Mouse (Mus musculus): Measurements from ENCODE around the gene Pknox1.
A peak's percentile ranks its signal among the peaks of the same experiment; 100 is the strongest.
"Not testable (repeated sequence)": the region's sequence is repeated elsewhere in the genome, so short reads cannot be mapped to it uniquely, and the experiment has no call there.

The Pknox1 gene

DNA sequence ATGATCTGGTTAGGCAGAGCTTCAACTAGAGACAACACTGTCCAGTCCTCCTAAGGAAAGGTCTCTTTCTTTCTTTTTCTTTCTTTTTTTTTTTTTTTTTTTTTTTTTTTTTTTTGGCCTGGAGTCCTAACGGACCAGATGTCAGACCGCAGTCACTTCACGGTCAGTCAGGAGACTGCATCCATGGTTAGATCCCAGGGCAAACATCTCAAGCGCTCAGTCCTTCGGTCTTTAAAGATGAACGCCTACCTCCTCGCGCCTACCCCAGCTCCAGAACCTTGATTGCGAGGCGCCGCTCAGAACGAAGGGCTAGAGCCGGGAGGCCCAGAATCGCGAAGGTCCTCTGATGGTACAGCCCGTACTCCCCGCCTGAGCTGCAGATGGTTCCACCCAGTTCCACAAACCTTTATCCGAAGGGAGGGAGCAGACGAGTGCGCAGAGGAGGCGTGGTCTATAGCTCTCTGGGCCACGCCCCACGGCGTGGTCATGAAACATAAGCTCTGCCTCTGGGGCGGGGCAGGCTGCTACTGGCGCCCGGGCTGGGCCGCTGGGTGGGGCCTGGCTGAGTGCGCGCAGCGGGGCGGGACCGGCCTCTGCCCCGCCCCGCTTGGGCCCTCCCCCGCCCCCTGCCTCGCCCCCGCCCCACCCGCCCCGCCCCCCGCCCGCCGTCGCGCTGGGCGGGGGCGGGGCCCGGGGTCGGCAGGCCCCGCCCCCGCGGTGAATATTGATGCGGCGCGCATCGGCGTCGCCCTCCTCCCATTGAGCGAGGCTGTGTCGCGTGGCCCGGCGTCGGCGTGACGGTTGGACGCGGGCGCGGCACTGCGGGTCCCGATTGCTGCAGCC is at the start of gene Pknox1:
TSS of gene Pknox1 (plus strand) at position 720 of the 843 bp plus-strand sequence.
- DNase-seq: peak; percentile 100

DNA sequence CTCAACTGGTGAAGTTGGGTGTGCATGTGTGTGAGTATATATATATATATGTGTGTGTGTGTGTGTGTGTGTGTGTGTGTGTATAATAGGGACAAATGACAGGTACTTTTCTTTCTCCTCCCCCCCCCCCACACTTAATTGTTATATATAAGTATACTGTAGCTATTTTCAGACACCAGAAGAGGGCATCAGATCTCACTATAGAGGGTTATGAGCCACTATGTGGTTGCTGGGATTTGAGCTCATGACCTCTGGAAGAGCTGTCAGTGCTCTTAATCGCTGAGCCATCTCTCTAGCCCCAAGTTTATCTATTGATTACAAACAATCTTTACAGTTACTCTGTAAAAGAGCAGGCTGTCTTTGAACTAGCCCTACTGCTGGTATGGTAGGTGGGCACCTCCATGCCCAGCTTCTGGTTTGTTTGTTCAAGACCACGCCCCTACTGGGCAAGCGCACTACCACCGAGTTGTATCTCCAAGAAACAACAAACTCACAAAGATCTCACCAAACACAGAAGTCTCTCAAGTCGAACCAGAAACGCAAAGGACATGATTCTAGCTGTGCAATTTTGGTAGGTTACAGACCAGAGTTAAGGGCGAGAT is 45.1 kb upstream of the Pknox1 start:
- DNase-seq: no peak

DNA sequence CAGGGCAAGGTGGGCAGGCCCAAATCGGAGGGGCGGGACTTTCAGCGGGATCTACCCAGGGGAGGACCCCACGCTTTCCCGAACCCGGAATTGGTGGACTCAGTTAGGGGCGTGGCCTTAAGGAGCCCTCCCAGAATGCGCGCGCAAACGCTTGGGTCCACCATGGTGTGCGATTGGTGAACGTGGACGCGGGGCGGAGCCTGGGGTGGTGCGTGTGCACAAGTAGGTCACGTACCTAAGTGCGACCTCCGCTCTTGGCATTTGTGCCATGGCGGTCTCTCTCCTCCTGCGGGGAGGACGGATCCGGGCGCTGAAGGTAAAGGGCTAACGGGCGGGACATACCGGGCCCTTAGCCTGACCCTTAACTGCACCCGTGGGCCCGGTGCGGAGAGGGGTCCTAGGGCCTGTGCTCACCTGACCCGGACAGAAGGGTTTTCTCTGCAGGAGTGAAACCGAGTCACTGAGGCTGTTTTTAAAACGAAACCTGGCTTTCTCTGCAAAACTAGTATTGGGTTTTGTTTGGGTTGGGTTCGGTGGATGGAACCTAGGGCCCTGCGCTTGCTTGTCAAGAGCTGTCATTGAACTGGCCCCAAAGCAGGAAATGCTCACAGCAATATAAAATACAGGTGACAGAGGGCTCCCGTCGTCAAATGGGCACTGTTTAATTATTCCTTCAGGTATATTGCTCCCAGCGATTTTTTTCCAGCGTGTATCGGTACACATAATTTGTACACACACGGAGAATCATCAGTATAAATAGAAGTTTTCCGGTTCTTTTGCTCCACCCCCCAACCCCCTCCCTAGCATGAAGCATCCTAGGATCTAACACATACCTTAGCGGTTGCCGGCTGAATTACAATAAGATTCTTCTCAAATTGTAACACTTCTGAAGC is 44.3 kb upstream of the Pknox1 start, which contains the start of the genes Wdr4 and Ndufv3:
TSS of gene Wdr4 (minus strand) at position 35 of the 893 bp plus-strand sequence.
TSS of gene Ndufv3 (plus strand) at position 170 of the 893 bp plus-strand sequence.
- peak; percentile 100 for DNase-seq

DNA sequence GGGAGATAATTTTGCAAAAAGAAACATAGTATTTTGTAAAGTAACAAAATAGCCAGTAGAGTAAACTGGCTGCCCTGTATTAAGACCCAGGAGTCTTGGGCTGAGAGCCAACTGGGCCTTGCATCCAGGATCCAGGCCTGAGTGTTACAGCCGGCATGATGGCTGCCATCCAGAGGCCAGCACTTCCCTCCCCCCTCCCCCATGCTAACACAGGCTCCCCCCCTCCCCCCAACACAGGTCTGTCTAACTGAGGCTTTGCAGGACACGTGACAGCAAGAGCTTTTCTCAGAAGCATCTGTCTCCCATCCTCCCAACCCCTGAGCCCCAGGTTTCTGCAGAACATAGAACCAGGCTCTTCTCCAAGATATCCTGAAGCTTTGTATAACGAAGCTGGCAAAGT is 43.6 kb upstream of the Pknox1 start:
- DNase-seq: no peak

DNA sequence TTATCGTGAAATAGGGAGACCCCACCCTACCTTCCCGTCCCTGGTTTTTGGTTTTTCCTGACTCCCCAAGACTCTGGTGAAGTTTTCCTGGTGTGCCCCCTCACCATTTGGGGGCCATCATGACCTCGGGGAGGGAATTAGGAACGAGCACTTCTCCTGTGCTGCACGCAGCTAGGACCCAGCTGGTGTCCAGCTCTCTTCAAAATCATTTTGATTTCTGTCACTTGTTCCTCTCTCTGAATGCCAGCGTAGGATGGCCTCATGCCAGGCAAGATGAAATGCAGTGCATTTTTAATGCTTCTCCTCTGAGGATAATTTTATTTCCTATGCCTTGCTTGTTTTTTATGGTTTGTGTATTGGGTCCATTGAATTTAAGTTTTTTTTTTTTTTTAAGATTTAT is 42.6 kb upstream of the Pknox1 start:
- DNase-seq: no peak

DNA sequence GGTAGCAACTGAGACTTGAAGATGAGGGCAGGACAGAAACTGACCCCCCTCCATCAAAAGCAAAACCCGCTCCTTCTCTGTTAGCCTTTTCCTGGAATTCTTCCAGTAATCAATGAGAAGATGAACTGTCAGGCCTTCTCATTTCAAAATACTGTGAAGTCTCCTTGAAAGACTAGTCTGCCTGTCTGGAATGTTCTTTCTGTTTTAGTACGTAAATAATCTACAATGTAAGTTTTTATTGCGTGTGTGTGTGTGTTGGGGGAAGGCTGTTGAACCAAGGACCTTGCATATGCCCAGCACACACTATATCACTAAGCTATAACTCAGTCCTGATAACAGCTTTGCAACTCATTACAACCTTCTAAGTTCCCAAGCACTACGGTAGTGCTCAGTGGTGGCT is 39.4 kb upstream of the Pknox1 start:
- DNase-seq: no peak

DNA sequence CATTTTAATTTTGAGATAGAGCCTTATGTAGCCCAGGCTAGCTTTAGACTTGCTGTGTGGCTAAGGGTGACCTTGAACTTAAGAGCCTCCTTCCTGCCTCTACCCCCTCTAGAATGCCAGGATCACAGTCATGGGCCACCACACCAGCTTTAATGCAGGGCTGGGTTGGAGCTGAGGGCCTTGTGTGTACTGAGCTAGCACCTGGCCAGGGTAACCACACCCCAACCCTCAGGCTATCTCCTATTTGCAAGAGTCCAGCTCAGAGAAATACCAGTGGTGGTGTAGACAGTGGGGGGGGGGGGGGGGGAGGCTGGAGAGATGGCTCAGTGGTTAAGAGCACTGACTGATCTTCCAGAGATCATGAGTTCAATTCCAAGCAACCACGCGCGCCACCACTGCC is 38.7 kb upstream of the Pknox1 start:
- DNase-seq: no peak

DNA sequence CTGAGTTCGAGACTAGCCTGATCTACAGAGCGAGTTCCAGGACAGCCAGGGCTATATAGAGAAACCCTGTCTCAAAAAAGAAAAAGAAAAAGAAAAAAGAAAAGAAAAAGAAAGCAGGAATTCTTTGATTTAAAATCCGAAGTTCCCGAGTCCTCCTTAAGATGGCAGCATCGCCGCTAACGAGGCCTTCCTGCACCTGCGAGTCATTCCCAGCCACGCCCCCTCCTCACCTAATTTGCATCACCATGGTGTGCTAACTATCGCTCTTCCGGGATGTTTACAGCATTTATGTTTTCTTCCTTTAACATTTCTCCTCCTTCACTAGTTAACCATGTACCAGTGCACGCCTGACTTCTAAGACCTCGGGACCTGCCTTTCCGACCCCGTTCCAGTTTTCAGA is 35.2 kb upstream of the Pknox1 start:
- DNase-seq: peak; percentile 55

DNA sequence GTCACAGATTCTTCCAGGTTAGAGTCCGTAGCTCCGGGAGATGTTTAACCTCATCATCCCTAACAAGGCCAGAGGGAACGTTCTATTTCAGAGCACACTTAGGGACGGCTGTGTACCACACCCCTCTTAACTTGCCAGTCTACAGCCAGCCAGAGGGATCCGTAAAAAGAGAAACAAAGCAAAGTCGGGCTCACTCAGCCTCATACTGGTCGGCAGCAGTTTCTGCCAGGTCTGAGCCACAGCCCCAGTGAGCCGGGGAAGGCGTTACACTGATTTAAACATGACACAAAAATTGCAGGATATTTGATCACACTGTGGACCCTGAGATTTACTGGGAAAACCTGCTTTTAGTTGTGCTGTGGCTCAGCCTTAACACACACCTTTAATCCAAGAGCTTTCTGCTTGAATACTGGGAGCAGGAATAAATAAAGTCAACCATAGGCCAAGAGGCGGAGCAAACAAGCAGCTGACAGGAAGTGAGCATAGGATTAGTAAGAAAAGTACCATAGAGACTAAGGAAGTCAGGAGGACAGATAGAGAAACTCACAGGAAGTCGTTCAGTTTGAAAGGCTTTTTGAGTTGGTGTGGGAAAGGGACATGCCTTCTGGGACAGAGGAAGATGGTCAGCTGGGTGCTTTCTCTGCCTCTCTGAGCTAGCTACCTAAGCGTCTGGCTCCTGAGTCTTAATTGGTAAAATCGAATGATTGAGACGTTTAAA is 32.9 kb upstream of the Pknox1 start:
- no peak for DNase-seq

DNA sequence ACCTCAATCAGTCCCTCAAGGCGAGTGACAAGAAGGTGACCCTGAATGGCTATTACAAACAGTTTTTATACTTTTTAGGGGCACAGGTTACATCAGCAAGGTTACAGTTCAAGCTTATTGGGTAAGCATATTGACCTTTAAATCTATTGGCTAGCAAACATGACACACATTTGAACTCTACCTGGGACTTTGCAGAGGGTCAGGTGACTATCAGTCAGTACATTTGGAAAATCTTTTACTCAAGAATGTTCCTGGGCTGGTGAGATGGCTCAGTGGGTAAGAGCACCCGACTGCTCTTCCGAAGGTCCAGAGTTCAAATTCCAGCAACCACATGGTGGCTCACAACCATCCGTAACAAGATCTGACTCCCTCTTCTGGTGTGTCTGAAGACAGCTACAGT is 32.2 kb upstream of the Pknox1 start:
- not testable (repeated sequence) for DNase-seq

DNA sequence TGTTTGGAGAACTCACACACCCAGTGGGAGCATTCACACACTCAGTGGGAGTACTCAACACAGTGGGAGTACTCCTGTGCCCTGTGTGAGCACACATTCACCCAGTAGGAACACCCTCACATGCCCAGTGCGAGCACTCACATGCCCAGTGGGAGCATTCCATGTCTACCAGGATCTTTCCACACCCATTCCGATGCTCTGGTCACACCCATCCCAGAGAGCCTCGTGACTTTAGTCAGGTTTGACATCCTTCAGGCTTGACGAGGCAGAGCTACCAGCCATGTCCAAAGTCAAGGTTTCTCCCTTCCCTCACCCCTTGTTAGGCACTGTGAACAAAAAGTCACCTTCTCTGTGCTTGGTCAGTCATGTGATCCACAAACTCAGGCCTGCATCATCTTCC is 29.2 kb upstream of the Pknox1 start:
- DNase-seq: no peak

DNA sequence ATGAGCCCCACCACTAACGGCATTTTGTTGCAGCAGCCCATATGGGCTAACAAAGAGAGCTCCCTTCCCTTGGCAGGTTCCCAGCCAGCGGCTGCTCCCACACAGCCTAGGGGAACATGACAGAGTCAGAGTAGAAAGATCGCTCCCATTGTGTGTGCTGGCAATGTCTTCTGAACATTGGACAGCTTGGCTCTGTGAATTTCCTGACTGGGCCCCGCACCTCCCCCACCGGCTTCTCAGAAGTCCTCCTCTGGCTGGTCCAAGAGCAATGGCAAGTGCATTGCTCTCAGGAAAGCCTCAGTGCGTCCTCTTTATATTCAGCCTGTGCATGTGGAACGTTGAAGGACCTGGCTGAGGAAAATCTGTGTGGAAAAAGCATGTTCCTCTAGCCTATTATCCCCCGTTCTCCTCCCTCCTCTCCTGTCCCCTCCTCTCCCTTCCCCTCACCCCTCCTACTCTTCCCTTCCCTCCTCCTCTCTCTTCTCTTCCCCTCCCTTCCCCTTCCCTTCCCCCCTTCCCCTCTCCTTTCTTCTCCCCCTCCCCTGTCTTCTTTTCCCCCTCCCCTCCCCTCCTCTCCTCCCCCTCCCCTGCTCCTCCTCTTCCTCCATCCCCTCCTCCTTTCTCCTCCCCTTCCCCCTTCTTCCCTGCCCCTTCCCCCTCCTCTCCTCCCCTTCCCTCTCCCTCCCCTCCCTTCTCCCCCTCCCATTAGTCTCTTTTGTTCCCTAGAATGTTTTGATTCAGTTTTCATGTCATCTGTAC is 28.5 kb upstream of the Pknox1 start:
- no peak for DNase-seq

DNA sequence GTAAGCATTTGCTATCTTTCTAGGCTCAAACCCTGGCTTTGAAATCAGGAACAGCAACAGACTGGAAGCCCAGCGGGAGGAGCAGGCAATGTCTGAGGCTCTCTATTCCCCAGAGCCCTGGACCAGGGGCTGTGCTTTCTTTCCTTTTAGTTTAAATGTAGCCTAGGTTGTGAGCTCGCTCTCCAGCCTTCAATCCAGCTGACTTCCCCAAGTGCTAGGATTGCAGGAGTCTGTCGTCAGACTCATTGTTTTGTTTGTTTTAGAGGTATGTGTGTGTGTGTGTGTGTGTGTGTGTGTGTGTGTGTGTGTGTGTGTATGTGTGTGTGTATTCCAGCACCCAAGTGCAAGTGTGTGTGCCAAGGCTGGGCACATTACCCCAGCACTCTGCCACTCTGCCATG is 24.4 kb upstream of the Pknox1 start:
- no peak for DNase-seq

DNA sequence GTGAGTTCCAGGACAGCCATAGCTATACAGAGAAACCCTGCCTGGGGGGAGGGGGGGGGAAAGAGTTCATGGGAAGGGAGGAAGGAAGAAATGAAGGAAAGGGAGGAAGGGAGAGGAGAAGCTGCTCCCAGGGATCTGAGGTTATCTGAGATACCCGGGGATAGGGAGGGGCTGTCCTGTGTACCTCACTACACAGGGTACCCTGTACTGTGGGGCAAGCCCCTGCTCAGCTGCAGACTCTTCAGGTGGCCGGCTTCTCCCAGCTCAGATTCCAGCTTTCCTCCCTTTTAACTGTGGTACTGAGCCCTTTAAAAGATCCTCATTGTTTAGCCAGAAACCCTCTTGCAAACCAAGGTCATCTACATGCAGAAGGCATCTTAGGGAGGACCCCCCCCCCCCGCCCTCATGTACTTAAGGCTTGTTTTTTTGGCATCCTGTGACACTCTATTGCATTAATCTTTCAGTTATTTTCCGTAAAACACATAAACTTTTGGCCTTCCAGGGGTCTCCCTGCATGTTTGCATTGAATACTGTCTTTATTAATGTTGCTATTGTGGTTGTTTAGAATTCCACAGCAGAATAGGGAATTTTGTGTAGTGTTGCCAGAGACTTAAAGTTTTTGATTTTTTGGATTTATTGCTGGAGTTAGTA is 23.6 kb upstream of the Pknox1 start:
- DNase-seq: no peak

DNA sequence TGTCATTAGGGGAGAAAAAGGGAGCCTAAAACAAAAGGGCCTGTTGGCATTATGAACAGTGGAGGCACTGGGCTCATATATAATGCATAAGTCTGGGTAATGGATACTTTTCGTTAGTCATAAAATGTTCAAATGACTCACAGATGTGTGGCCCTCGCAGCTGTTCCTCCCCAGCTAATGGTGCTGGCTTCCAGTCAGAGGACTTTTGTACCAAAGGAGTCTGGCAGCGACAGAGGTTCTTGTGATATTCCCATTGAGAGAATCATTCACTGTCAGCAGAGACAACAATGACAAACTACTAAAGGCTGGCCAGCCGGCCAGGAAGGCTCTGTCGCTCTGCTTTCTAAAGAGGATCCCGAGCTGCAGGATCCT is 23.1 kb upstream of the Pknox1 start:
- no peak for DNase-seq

DNA sequence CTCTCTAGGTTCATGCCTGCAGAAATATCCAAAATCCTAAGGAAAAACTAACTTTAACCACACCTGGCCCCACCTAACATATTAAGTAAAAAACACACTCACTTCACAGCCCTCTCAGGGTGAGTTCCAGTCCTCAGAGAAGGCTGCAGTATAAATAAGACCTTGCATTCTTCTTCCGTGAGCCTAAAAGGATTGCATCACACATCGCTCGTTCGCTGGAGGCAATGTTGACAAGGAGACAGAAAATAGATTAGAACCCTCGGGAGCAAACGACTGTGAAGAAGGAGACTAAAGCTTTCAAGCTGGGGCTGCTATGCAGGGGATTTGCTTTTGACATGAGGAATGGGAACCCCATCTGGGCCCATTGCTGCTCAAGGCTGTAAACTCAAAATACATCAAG is 21.0 kb upstream of the Pknox1 start:
- no peak for DNase-seq

DNA sequence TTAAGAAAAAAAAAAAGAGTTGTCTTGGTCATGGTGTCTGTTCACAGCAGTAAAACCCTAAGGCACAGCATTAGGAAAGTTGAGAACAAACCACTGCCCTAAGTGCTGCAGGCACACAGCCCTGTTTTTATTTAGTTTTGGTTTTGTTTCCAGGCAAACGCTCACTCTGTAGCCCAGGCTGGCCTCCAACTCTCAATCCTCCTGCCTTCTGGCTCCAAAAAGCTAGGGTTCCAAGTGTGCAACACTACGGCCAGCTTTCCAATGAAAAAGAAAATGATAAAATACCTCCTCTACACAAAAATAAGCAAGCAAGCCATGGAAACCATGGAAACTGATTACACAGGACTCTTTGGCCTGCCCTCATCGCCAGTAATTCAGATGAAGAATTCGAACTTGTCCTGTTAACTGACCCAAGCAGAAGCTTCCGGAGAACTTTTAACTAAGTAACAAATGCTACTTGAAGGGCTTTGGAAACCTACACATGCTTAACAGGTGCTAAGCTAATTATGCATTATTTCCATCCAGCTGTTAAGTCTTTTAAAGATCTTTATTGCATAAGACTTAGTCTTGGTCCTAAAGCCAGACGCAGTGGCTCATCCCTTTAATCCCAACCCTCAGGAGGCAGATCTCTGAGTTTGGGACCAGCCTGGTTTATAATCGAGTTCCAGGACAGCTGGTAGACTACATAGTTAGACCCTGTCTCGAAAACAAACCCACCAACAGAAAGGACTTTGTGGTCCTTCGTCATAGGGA is 17.9 kb upstream of the Pknox1 start:
- no peak for DNase-seq

DNA sequence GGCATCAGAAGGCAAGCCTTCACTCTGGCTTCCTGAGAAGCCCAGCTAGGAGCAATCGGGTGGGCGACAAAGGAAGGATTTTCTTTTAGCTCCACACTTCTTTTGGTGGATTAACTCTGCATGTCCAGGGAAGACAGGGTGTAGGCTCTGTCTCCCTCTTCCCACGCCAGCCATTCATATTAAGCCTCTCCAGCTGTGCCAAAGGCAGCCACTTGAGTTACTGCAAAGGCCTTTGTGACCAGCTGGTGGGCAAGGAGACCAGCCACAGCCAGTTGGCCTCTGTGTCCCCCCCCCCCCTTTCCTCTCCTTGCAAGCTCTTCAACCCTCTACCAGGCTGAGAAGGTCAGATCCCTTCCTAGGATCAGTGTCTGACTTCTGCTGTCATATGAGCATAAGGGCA is 16.6 kb upstream of the Pknox1 start:
- no peak for DNase-seq

DNA sequence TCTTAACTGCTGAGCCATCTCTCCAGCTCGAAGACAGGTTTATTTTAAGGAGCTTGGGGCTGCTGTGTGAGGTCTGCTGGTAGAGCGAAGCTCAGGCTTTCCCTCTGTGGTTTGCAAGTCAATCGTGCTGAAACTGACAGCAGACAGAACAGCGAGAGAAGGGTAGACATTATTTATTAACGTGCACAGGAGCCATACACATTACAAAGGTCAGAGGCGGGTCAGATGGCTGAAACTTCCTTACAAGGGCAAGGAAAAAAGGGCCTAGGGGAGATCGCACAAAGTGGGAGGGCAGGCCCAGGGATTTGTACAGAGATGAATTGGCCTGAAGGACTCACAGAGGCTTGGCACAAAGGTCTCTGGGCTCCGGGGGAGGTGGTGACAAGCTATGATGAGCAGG is 15.1 kb upstream of the Pknox1 start:
- DNase-seq: no peak

DNA sequence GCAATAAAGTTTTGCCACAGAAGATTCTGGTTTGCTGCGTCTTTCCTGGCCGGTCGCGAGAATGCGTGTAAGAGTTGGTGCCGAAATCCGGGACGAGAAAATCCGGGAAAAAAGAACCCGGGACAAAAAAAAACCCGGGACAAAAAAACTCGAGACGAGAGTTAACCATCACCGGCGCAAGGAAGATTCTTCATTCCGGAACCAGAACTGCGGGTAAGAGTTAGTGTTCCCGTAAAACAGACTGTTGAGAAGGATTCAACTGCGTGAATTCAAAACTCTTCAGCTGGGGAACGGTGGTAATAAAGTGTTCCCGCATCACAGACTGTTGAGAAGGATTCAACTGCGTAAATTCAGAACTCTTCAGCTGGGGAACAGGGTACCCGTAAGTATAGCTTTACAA is 11.9 kb upstream of the Pknox1 start:
- DNase-seq: not testable (repeated sequence)

DNA sequence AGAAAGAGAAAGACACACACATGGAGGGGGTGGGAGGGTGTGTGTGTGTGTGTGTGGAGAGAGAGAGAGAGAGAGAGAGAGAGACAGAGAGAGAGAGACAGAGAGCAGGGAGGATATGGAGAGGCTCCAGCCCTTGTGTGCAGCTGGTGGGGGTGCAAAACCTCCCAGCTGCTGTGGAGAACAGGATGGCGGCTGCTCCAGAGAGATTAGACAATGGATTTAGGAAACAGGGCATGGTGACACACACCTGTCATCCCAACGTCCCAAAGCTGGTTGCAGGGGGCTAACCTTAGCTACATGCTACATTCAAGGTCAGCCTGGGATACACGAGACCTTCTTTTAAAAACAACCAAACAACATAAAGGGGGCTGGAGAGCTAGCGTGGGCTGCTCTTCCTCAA is 8.3 kb upstream of the Pknox1 start:
- no peak for DNase-seq
